Mouse (Mus musculus) embryonic facial prominence, embryonic 11.5 days (tissue): ENCODE results near the gene Adamts14. TPM values are rescaled to one million over a fixed set of nuclear protein-coding genes. Genes with fewer than 3 reads are reported as not detected.

ENCODE experiments used
- ATAC-seq: fragments of 200-750 bp; cut with Nextera tagmentation; replicated peaks from 2 replicates; pipeline ENCODE4 v1.8.0; 2017; ENCODE audit warnings: low read depth; ENCODE audit not compliant: insufficient number of reproducible peaks, low FRiP score, low TSS enrichment
- DNase-seq: peaks from one replicate; pipeline ENCODE4 v3.0.0-alpha.2; 2015; ENCODE audit warnings: low spot score
- H3K27ac ChIP-seq: fragments of 300-500 bp; sonication (generic); replicated peaks from 2 replicates; pipeline ENCODE4 v1.5.1; 2014; ENCODE audit warnings: mild to moderate bottlenecking, low read depth, low read length, control low read depth
- H3K27me3 ChIP-seq: fragments of 300-500 bp; sonication (generic); 2 replicates; pipeline ENCODE4 v1.6.1; 2014; ENCODE audit warnings: mild to moderate bottlenecking, low read length, moderate library complexity, mixed read lengths; ENCODE audit not compliant: control insufficient read depth, insufficient read depth
- H3K36me3 ChIP-seq: fragments of 300-500 bp; sonication (generic); replicated peaks from 2 replicates; pipeline ENCODE4 v1.6.1; 2014; ENCODE audit warnings: low read depth, mild to moderate bottlenecking, low read length, moderate library complexity, mixed read lengths; ENCODE audit not compliant: control insufficient read depth, insufficient read depth
- H3K4me1 ChIP-seq: fragments of 300-500 bp; sonication (generic); 2 replicates; pipeline ENCODE4 v1.6.1; 2014; ENCODE audit warnings: low read length, mixed read lengths; ENCODE audit not compliant: control insufficient read depth, insufficient read depth
- H3K4me2 ChIP-seq: fragments of 300-500 bp; sonication (generic); 2 replicates; pipeline ENCODE4 v1.6.1; 2014; ENCODE audit warnings: low read depth, mild to moderate bottlenecking, control low read depth, low read length, moderate library complexity
- H3K4me3 ChIP-seq: fragments of 300-500 bp; sonication (generic); 2 replicates; pipeline ENCODE4 v1.5.1; 2014; ENCODE audit warnings: low read depth, low read length, control low read depth
- H3K9ac ChIP-seq: fragments of 300-500 bp; sonication (generic); replicated peaks from 2 replicates; pipeline ENCODE4 v1.6.1; 2014; ENCODE audit warnings: mild to moderate bottlenecking, control low read depth, low read length
- H3K9me3 ChIP-seq: fragments of 300-500 bp; sonication (generic); replicated peaks from 2 replicates; pipeline ENCODE4 v1.6.1; 2016; ENCODE audit warnings: mild to moderate bottlenecking, low read length, inconsistent platforms, mixed read lengths; ENCODE audit not compliant: control insufficient read depth
- WGBS: fragments of 180-500 bp; shearing (Covaris S2); extraction: QIAGEN DNeasy Blood & Tissue Kit; methylation state at CpG from one replicate; pipeline ENCODE4 v1.1.7; 2014; 5-methylcytosine and 5-hydroxymethylcytosine counted together
- polyA plus RNA-seq: library from polyadenylated mRNA; unstranded; fragments of >200 nt; fragmentation: Nextera tagmentation; extraction: Ambion mirVana; gene quantifications from 2 replicates; pipeline ENCODE4 v1.2.1, GENCODE M21; 2014

Adamts14 gene
- polyA plus RNA-seq, 1 experiment from 2014 or later = 0.27 TPM

DNA sequence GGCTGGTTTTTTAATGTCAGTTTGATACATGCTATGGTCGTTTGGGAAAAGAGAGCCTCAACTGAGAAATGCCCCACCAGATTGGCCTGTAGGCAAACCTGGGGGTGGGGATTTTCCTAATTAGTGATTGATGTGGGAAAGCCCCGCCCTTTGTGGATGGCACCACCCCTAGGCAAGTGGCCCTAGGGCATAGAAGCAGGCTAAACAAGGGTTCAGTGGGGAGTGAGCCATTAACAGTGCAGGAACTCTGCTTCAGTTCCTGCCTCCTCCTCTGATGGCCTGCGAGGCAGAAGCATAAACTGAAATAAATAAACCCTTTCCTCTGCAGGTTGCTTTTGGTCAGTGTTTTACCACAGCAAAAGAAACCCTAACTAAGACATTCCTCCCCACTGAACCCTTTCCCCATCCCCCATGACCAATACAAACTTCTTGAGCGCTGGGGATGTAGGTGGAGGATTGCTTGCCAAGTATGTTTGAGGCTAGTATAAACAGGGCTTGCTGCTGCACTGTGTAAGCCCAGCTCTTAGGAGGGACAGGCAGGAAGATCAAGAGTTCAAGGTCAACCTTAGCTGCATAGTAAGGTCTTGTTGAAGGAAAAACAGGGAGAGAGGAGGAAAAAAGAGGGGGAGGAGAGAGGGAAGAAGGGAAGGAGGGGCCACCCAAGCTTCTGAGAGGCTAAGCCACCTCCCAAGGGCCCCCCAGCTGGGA is 36.4 kb downstream of the Adamts14 start:
- Histone ChIP-seq H3K9me3 (no peaks in the 10 kb centered on the region), H3K4me1 (no peaks in the 10 kb centered on the region), H3K36me3 (no peaks in the 10 kb centered on the region), H3K4me3 (no peak overlapping the region), H3K27me3 (no peaks in the 10 kb centered on the region), H3K9ac (no peak overlapping the region), H3K27ac (no peak overlapping the region), H3K4me2 (no peak overlapping the region)
- 51% methylated on average over 4 of the region's 4 CpGs for WGBS
- no peak for DNase-seq
- ATAC-seq = no peak

DNA sequence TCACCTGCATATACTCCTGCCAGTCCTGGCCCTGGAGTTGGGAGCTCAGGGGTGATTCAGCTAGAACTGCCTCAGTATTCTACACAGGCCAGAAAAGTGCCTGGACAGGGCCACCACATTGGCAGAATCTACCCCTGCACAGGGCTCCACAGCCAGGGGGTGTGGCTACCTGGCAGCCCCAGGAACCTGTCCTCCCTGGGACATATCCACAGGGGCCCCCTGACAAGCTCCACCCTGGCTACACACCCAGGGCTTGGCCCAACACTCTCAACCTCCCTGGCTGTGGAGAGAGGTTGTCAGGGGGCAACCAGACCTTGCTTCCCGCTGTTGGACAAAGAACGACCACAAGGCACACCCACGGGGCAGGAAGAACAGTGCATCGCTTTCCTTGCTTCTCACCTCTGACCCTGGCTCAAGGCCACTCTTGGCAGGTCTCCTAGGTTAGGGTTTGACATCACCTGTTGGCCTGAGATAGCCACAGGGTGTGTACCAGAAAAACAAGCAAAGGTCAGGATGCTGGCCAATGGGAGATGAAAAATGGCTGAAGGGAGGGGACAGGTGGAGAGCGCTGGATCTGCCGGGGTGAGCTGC is 37.5 kb downstream of the Adamts14 start:
- no peak overlapping the region for H3K27ac ChIP-seq
- H3K4me1 ChIP-seq = no peaks in the 10 kb centered on the region
- DNase-seq (no peak), ATAC-seq (no peak)
- no peaks in the 10 kb centered on the region for H3K36me3 ChIP-seq
- 85% methylated on average over 6 of the region's 6 CpGs for WGBS
- no peak overlapping the region for H3K9ac ChIP-seq
- H3K9me3 ChIP-seq = no peaks in the 10 kb centered on the region
- no peak overlapping the region for H3K4me2 ChIP-seq
- H3K4me3 ChIP-seq = no peak overlapping the region
- H3K27me3 ChIP-seq = no peaks in the 10 kb centered on the region

DNA sequence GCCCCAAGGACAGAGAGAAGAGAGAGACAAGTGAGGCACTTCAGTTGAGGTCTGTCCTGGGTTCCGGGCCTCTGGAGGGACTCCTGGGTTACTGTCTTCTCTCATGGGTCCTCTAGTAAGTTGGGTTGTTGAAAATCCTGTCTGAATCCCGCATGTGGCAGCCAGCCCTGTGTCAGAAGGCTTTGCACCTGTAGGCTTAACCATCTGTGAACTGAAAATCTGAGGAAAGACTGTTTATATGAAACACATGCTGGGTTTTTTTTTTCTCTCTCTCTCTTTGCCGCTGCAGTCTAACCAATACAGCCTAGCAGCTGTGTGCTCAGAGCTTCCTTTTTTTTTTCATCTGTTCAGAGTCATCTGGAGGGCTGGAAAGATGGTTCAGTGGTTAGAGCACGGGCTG is 38.9 kb downstream of the Adamts14 start:
- ATAC-seq (no peak), DNase-seq (peak; percentile 70)
- H3K4me1 ChIP-seq = no peaks in the 10 kb centered on the region
- no peaks in the 10 kb centered on the region for H3K27me3 ChIP-seq
- WGBS = 54% methylated on average over 4 of the region's 4 CpGs
- no peak overlapping the region for H3K27ac ChIP-seq
- H3K36me3 ChIP-seq = no peaks in the 10 kb centered on the region
- H3K9me3 ChIP-seq = no peaks in the 10 kb centered on the region
- H3K4me3 ChIP-seq = no peak overlapping the region
- no peak overlapping the region for H3K9ac ChIP-seq
- no peak overlapping the region for H3K4me2 ChIP-seq

DNA sequence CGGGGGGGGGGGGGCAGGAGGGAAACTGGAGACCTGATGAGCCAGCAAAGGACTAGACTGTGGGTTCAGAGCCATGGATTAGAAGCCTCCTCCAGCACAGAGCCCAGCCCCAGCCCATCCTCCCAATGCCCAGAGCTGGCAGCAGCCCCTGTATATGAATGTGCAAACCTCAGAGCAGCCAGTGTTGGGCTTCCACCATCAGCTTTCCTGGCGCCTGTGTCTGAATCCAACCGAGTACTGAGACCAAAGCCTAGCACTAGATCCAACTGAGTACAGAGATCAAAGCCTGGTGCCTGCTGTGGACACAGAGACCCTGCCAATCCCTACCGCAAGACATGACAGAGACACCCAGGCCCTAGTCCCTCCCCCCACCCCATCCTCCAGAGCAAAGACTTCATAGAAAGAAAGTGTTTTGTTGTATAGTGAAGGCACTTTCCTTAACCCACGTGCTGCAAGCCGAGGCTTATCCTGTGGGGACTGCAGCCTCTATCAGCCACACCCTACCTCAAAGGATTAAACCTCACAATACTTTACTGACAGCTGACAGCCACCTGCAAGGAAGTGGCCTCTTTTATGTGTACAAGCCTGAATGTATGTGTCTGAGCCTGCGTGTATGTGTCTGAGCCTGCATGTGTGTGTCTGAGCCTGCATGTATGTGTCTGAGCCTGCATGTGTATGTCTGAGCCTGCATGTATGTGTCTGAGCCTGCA is 40.2 kb downstream of the Adamts14 start:
- Histone ChIP-seq H3K27ac (no peak overlapping the region), H3K27me3 (no peaks in the 10 kb centered on the region), H3K9me3 (no peaks in the 10 kb centered on the region), H3K9ac (no peak overlapping the region), H3K36me3 (no peaks in the 10 kb centered on the region), H3K4me2 (no peak overlapping the region), H3K4me1 (no peaks in the 10 kb centered on the region), H3K4me3 (no peak overlapping the region)
- WGBS = 45% methylated on average over 7 of the region's 7 CpGs
- DNase-seq (no peak), ATAC-seq (no peak)

DNA sequence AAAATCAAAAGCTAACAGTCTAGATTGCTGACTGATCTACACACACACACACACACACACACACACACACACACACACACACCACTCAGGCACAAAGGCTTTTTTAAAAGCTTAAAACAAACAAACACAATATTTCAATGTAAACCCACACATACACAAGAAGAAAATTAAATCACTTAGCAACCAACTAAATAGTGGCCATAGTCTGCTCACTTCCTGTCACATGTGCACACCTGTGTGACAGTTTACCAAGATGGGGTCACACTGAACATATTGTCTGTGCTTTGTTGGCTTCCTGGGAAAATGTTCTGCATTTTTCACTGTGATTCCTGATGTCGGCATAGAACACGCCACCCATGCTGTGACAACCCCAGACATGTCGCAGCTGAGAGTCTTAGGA is 41.5 kb downstream of the Adamts14 start:
- WGBS = 86% methylated on average over 3 of the region's 3 CpGs
- no peak for ATAC-seq
- no peak overlapping the region for H3K9ac ChIP-seq

DNA sequence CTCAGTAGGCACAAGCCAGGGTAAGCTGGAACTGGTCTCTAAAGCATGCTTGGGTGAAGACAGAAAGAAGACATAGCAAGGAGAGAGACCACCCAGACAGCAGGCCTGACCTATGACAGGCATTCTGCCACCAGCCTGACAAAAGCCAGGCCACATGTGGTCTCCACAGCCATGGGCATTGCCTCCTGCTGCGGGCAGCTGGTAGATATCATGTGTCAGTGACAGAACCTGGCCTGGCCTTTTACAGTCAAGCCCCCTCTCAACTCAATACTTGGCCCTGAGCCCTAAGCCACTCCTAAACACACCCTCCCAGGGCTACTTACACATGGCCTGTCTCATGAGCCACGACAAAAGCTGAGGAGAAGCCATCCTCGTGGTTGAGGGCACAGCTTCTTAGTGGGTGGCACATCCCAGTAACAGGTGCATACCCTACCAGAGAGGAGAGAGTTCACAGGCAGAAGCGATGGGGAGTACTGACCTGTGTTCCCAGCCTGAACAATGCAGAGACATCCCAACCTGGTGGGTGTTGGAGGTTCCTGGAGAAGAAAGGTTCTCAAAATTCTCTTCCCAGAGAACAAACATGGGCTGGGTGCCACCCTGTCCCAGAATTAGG is 46.3 kb downstream of the Adamts14 start:
- DNase-seq (peak; percentile 27), ATAC-seq (no peak)
- Histone ChIP-seq H3K27me3 (no peaks in the 10 kb centered on the region), H3K4me1 (no peaks in the 10 kb centered on the region), H3K4me2 (no peak overlapping the region), H3K9ac (no peak overlapping the region), H3K27ac (no peak overlapping the region), H3K9me3 (no peaks in the 10 kb centered on the region), H3K4me3 (no peak overlapping the region), H3K36me3 (no peaks in the 10 kb centered on the region)
- WGBS = 62% methylated on average over 4 of the region's 4 CpGs

More for the DNA sequence above, 41.5 kb downstream of the Adamts14 start:
- DNase-seq = no peak
- H3K4me3 ChIP-seq = no peak overlapping the region
- no peak overlapping the region for H3K27ac ChIP-seq
- H3K4me2 ChIP-seq = no peak overlapping the region
- H3K36me3 ChIP-seq = no peaks in the 10 kb centered on the region
- no peaks in the 10 kb centered on the region for H3K9me3 ChIP-seq
- H3K4me1 ChIP-seq = no peaks in the 10 kb centered on the region
- no peaks in the 10 kb centered on the region for H3K27me3 ChIP-seq

DNA sequence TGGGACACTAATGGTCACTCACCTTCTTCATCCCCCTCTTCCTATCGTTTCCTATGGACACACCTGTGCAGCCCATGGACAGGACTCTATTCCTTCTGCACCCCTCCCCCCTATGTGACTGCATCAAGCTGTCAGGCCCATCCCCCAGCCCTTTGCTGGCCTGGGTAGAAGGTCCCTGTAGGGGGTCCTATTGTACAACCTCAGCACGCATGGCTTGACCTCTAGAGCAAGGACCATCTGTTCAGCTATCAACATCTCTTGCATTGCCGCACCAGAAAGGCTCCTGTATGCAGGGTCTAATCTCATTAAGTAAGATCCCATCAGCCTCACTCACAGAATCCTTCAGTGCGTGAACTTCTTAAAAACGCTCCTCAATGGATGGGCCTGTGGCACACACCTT is 47.5 kb downstream of the Adamts14 start:
- H3K27me3 ChIP-seq = no peaks in the 10 kb centered on the region
- 74% methylated on average over 5 of the region's 5 CpGs for WGBS
- no peak overlapping the region for H3K4me2 ChIP-seq
- no peak for DNase-seq
- H3K36me3 ChIP-seq = no peaks in the 10 kb centered on the region
- no peaks in the 10 kb centered on the region for H3K9me3 ChIP-seq
- H3K4me1 ChIP-seq = no peaks in the 10 kb centered on the region
- no peak overlapping the region for H3K4me3 ChIP-seq
- no peak for ATAC-seq
- H3K27ac ChIP-seq = no peak overlapping the region
- H3K9ac ChIP-seq = no peak overlapping the region

DNA sequence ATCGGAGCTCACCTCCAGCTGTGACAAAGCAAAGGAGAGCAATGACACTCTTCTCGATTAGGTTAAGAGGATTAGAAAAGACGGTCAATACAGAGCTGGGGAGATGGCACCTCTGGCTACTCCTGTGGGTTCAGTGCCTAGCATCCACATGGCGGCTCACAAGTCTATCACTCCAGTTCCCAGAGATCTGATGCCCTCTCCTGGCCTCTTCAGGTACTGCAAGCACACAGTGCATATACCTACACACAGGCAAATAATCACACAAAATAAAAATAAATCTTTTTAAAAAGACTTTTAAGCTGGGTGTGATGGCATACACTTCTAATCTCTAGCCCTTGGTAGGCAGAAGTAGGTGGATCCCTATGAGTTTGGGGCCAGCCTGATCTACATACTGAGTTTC is 53.9 kb downstream of the Adamts14 start:
- ATAC-seq = no peak
- Histone ChIP-seq H3K27me3 (no peaks in the 10 kb centered on the region), H3K9me3 (no peaks in the 10 kb centered on the region), H3K4me2 (no peak overlapping the region), H3K4me3 (no peak overlapping the region), H3K9ac (no peak overlapping the region), H3K27ac (no peak overlapping the region), H3K36me3 (no peaks in the 10 kb centered on the region), H3K4me1 (no peaks in the 10 kb centered on the region)
- WGBS = 91% methylated on average over 4 of the region's 4 CpGs
- DNase-seq = no peak
